Mouse (Mus musculus) hematopoietic stem cell, adult 5-6 weeks (primary cell): ENCODE measurements around the gene Nags. TPM values are rescaled to one million over a fixed set of nuclear protein-coding genes. Genes with fewer than 3 reads are reported as not detected.

Source experiments
- ATAC-seq, 2 experiments: fragments of 125-278 bp in 1 of 2; replicated peaks in 1 of 2; 2 replicates each; pipeline ENCODE4 v1.8.0; 2016 to 2017; ENCODE audit warnings: inconsistent platforms in 2 of 2, mild to moderate bottlenecking in 2 of 2, moderate number of reproducible peaks in 2 of 2, low read depth in 1 of 2, moderate TSS enrichment in 1 of 2; ENCODE audit not compliant: low FRiP score in 2 of 2, poor library complexity in 2 of 2, severe bottlenecking in 2 of 2, insufficient read depth in 1 of 2, low TSS enrichment in 1 of 2
- total RNA-seq: library from RNA; stranded (forward); fragments of 172-1452, 232-1000 nt; gene quantifications from 2 replicates; pipeline ENCODE4 v1.2.3, GENCODE M21; 2017

Gene Nags
- total RNA-seq, result 0.31 and 0.65 TPM in 2 replicates

- no peak for ATAC-seq
These were observed at the start of gene Nags for GRCm38 (mm10) chr11:102145471-102146001. Gene Nags, plus strand, starts transcription at chr11:102145513.

DNA sequence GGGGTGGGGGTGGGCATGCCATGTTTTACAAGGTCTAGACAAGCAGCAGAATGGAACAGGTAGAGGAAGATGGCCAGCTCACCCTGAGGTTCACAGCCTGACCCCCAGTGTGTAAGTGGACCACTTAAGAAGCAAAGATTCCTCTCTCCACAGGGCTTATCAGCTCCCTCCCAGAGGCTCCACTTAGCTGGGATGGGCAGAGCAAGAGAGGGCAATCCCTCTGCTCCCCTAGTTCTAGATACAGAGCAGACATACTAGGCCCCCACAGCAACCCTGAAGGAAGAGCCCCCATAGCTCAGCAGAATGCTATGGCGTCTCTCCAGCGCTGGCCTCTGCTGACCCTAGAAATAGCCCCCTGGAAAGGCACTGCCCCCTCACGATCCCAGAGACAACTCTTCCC lies 49.6 kb upstream of the Nags start:
- no peak for ATAC-seq

- ATAC-seq, result no peak
These were observed 48.9 kb upstream of the Nags start for GRCm38 (mm10) chr11:102096446-102096845.

DNA sequence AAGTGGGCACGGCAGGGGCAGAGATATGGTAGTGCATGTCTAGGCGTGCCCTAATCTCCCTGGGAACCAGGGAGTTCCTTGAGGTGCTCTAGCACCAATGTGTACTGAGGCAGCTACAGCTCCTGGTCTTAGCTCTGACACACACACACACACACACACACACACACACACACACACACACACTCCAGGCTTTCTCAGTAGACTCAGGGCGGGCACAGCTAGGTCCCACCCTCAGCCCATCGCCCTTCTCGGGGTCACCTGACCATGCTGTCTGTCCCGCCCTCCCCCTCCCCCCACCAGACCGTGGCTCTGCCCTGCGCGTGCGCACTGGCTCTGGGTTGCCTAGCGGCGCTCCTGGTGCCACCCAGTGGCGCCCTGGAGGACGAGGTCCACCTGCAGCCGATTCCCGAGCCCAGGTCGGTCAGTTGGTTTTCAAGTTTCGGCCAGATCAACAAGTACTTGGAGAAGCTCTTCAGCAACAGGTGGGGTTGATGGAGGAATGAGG lies 48.4 kb upstream of the Nags start:
- ATAC-seq, result peak; percentile 62 to 69; a peak in 3 of 4 replicates

GRCm38 (mm10) chr11:102101219-102101618 lies 44.1 kb upstream of the Nags start, which contains the start of gene Ppy:
Gene Ppy, minus strand, starts transcription at chr11:102101319.
- no peak for ATAC-seq

DNA sequence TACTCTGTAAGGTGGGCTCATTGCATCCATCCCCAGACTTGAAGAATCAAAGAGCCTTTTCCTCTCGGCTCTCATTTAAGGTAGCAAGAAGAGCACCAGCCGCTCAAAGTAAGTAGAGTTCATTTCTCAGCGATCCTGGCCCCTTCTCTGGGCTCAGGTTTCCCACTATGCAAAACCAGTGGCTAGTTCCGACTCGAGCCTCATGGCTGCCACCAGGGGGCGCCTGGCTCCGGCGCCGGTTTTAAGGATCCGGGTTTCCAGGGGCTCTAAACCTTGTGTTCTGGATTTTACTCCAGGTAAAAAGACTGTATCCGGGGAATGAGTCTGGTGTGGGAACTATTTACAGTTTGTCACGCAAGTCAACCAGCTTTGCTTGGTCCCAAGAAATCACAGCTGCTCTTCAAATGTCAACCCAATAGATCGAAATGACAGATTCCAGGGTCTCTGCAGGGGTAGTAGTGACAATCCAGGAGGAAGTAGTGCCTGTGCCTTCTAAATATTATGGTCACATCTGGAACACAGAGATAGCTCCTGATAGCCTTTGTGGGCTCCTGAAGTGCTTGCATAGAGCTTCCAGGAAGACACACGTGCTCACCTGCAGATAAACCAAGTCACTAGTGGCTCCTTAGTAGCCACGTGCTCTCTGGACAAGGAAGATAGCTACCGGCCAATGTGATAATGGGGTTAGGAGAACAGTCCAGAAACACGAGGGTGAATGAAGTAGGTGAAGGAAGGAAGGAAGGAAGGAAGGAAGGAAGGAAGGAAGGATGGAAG lies 42.6 kb upstream of the Nags start:
- ATAC-seq, result peak; percentile 40 to 74; a peak in 3 of 4 replicates

- no peak for ATAC-seq
These were observed 38.4 kb upstream of the Nags start for GRCm38 (mm10) chr11:102106911-102107310.

DNA sequence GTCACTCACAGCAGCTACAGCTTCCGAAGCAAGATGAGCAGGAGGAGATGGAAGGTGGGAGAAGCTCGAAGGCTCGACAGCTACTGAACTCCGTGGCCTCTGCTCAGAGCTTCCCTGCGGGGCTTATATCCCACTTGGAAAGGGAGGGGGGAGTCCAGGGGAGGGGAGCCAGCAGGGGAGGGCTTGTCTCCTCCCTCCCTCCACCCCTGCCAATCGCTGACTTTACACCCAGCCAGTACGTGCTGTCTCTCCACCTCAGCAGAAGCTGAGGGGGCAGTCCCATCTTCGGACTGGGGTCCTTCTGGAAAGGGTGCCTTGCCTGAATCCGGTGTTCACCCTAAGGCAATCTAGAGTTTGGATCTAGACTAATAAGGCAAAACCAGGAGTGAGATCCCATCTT lies 37.6 kb upstream of the Nags start, which contains the start of gene Pyy:
Gene Pyy (minus strand): TSS at position 101 of the 400 bp plus-strand sequence.
- no peak for ATAC-seq

DNA sequence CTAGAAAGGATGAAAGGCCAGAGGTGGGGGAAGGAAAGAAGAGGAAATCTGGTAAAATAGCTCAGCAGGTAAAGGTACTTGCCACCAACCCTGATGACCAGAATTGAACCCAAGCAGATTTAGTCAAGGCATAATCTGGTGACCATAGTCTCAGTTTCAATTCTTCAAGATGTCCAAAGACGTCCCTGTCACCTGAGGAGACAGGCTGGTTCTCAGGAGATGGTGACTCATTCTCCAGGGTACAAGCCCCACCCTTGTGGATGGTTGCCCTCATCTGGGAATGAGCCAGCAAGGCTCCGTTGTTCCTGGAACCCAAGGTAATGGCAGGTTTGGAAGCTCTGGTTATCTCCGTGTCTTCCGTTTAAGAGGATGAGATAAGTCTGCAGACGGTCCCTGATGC lies 33.7 kb upstream of the Nags start:
- ATAC-seq, result no peak

GRCm38 (mm10) chr11:102116241-102116640 lies 29.1 kb upstream of the Nags start:
- no peak for ATAC-seq

- no peak for ATAC-seq
These were observed 27.9 kb upstream of the Nags start for GRCm38 (mm10) chr11:102117386-102117785.

GRCm38 (mm10) chr11:102134516-102134915 lies 10.8 kb upstream of the Nags start:
- no peak for ATAC-seq

- ATAC-seq, result peak in 1 of 2 experiments; percentile 61; a peak in 2 of 4 replicates
These were observed 7.5 kb upstream of the Nags start for GRCm38 (mm10) chr11:102137625-102138446.

- peak; percentile 80 to 90 for ATAC-seq
These were observed 6.9 kb upstream of the Nags start for GRCm38 (mm10) chr11:102138447-102138740.

GRCm38 (mm10) chr11:102140508-102140907 lies 4.8 kb upstream of the Nags start:
- peak; percentile 25 to 27; a peak in 1 of 4 replicates for ATAC-seq

- ATAC-seq, result no peak
These were observed 3.0 kb upstream of the Nags start for GRCm38 (mm10) chr11:102142355-102142754.

- no peak for ATAC-seq
These were observed 299 bp upstream of the Nags start for GRCm38 (mm10) chr11:102144957-102145470.

DNA sequence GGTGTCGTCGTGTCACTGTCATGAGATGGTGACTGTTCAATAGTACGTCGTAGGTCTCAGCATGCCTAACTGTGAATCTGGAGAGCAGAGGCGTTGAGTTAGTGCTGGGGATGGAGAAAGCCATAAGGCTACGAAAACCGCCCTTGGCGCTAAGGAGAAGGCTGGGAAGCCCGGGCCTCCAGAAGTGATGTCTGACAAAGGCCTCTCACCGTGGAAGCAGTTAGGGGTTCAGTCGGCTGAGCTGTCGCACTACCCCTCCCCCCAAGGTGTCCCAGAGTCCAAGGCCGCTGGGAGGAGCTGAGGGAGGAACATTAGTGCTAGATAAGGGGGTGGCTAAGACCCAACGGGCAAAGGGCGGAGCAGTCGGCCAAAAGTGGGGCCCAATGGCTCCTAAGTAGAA lies 692 bp downstream of the Nags start:
- ATAC-seq, result no peak
